Mouse (Mus musculus): ENCODE measurements around the gene Lamtor3.

- TF ChIP-seq CTCF (IDR thresholded peaks at IDR 0.05; ENCODE audit: extremely low read depth, insufficient read length, insufficient replicate concordance, low read depth, low read length) (no peak), POLR2A (IDR thresholded peaks at IDR 0.05; ENCODE audit: low read depth, low read length) (no peak)
Observed at GRCm38 (mm10) chr3:137952914-137953880, 34.9 kb downstream of the Lamtor3 start.

All from small intestine, adult 2 months (tissue).